Mouse (Mus musculus): ENCODE measurements around the gene Cdkn2a. TPM values are rescaled to one million over a fixed set of nuclear protein-coding genes. Genes with fewer than 3 reads are reported as not detected.

Cdkn2a gene
- polyA plus RNA-seq, 1 experiment from 2014 or later = not detected

DNA sequence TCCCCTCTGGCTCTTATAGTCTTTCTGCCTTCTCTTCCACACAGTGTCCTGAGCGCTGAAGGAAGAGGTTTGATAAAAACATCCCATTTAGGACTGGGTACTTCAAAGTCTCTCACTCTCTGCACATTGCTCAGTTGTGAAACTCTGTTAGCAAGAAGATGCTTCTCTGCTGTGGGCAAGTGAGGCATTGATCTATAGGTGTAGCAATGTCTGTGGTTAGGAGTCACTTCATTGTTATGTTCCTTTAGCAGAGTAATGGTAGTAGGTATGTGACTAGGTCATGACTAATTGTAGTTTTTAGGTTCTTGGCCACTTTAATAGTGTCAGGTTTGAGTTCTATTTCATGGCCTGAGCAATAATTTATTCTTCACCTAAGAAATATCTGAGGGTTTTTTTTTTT lies 7.7 kb upstream of the Cdkn2a start:
- Histone ChIP-seq H3K4me3 (replicated peaks; ENCODE audit: low read length) (no peak overlapping the region), H3K4me2 (replicated peaks) (no peak overlapping the region), H3K4me1 (replicated peaks; ENCODE audit: control insufficient read depth, insufficient read depth, low read length) (no peaks in the 10 kb centered on the region), H3K27ac (no peak overlapping the region), H3K9ac (no peak overlapping the region), H3K9me3 (ENCODE audit: control insufficient read depth, low read length) (no peaks in the 10 kb centered on the region), H3K27me3 (ENCODE audit: control insufficient read depth, insufficient read depth, low read length) (peaks cover 97% of the 10 kb centered on the region), H3K36me3 (replicated peaks; ENCODE audit: control insufficient read depth, insufficient read depth) (no peaks in the 10 kb centered on the region)
- no peak for ATAC-seq (ENCODE audit: low FRiP score)
- WGBS = 4% methylated on average over 1 of the region's 1 CpGs
- DNase-seq (ENCODE audit: low spot score) = no peak

DNA sequence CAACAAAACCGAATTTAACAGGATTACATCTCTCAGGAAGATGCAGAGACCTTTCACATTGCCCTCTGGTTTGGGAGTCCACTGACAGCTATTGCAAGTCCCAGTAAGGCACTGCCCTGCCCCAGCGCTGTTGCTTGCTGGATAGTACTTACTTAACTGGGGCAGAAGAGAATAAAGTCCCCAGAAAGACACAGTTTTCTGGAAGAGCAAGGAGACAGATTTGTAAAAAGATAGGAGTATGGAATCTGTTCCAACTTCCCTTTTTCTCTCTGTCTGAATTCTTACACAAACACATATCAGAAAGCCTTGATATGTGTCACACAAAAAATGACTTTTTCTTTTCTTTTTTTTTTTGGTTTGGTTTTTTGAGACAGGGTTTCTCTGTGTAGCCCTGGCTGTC lies 5.3 kb upstream of the Cdkn2a start:
- Histone ChIP-seq H3K27ac (no peak overlapping the region), H3K27me3 (ENCODE audit: control insufficient read depth, insufficient read depth, low read length) (peaks cover 97% of the 10 kb centered on the region), H3K36me3 (replicated peaks; ENCODE audit: control insufficient read depth, insufficient read depth) (no peaks in the 10 kb centered on the region), H3K4me3 (replicated peaks; ENCODE audit: low read length) (no peak overlapping the region), H3K4me1 (replicated peaks; ENCODE audit: control insufficient read depth, insufficient read depth, low read length) (no peaks in the 10 kb centered on the region), H3K4me2 (replicated peaks) (no peak overlapping the region), H3K9me3 (ENCODE audit: control insufficient read depth, low read length) (no peaks in the 10 kb centered on the region), H3K9ac (no peak overlapping the region)
- 0% methylated on average over 2 of the region's 2 CpGs for WGBS
- DNase-seq (ENCODE audit: low spot score) (no peak), ATAC-seq (ENCODE audit: low FRiP score) (no peak)

GRCm38 (mm10) chr4:89295441-89296220 lies 1.2 kb upstream of the Cdkn2a start:
- H3K4me2 ChIP-seq (replicated peaks) = peak overlapping the region; percentile 85
- DNase-seq (ENCODE audit: low spot score) (no peak), ATAC-seq (ENCODE audit: low FRiP score) (no peak; the same call in none of the 2 replicates)
- peak overlapping the region; percentile 52 for H3K4me3 ChIP-seq (replicated peaks; ENCODE audit: low read length)
- peaks cover 97% of the 10 kb centered on the region for H3K27me3 ChIP-seq (ENCODE audit: control insufficient read depth, insufficient read depth, low read length)
- 0 out of 2 replicates have a peak overlapping the region, but pooled peaks have one; percentile 42 for H3K9ac ChIP-seq
- 2% methylated on average over 31 of the region's 31 CpGs for WGBS
- H3K36me3 ChIP-seq (replicated peaks; ENCODE audit: control insufficient read depth, insufficient read depth) = no peaks in the 10 kb centered on the region
- H3K9me3 ChIP-seq (ENCODE audit: control insufficient read depth, low read length) = no peaks in the 10 kb centered on the region
- H3K4me1 ChIP-seq (replicated peaks; ENCODE audit: control insufficient read depth, insufficient read depth, low read length) = no peaks in the 10 kb centered on the region
- no peak overlapping the region for H3K27ac ChIP-seq

- Histone ChIP-seq H3K4me1 (replicated peaks; ENCODE audit: control insufficient read depth, insufficient read depth, low read length) (no peaks in the 10 kb centered on the region), H3K4me3 (replicated peaks; ENCODE audit: low read length) (peak overlapping the region; percentile 52), H3K9ac (no peak overlapping the region), H3K4me2 (replicated peaks) (peak overlapping the region; percentile 85), H3K36me3 (replicated peaks; ENCODE audit: control insufficient read depth, insufficient read depth) (no peaks in the 10 kb centered on the region), H3K27me3 (ENCODE audit: control insufficient read depth, insufficient read depth, low read length) (peaks cover 97% of the 10 kb centered on the region), H3K9me3 (ENCODE audit: control insufficient read depth, low read length) (no peaks in the 10 kb centered on the region), H3K27ac (no peak overlapping the region)
- under 1% methylated on average over 24 of the region's 26 CpGs for WGBS
- ATAC-seq (ENCODE audit: low FRiP score) = peak; percentile 41
- DNase-seq (ENCODE audit: low spot score) = no peak
Observed at GRCm38 (mm10) chr4:89294091-89294485, 365 bp downstream of the Cdkn2a start.

GRCm38 (mm10) chr4:89293516-89293915 lies 937 bp downstream of the Cdkn2a start:
- no peak for ATAC-seq (ENCODE audit: low FRiP score)
- no peaks in the 10 kb centered on the region for H3K4me1 ChIP-seq (replicated peaks; ENCODE audit: control insufficient read depth, insufficient read depth, low read length)
- H3K9ac ChIP-seq = no peak overlapping the region
- 5% methylated on average over 7 of the region's 7 CpGs for WGBS
- no peak for DNase-seq (ENCODE audit: low spot score)
- H3K9me3 ChIP-seq (ENCODE audit: control insufficient read depth, low read length) = no peaks in the 10 kb centered on the region
- H3K4me3 ChIP-seq (replicated peaks; ENCODE audit: low read length) = no peak overlapping the region
- H3K36me3 ChIP-seq (replicated peaks; ENCODE audit: control insufficient read depth, insufficient read depth) = no peaks in the 10 kb centered on the region
- H3K4me2 ChIP-seq (replicated peaks) = no peak overlapping the region
- no peak overlapping the region for H3K27ac ChIP-seq
- H3K27me3 ChIP-seq (ENCODE audit: control insufficient read depth, insufficient read depth, low read length) = peaks cover 100% of the 10 kb centered on the region

GRCm38 (mm10) chr4:89289028-89289427 lies 5.4 kb downstream of the Cdkn2a start:
- H3K4me1 ChIP-seq (replicated peaks; ENCODE audit: control insufficient read depth, insufficient read depth, low read length) = no peaks in the 10 kb centered on the region
- no peak overlapping the region for H3K4me2 ChIP-seq (replicated peaks)
- ATAC-seq (ENCODE audit: low FRiP score) (no peak), DNase-seq (ENCODE audit: low spot score) (no peak)
- no peaks in the 10 kb centered on the region for H3K36me3 ChIP-seq (replicated peaks; ENCODE audit: control insufficient read depth, insufficient read depth)
- peaks cover 92% of the 10 kb centered on the region for H3K27me3 ChIP-seq (ENCODE audit: control insufficient read depth, insufficient read depth, low read length)
- WGBS = 3% methylated on average over 4 of the region's 4 CpGs
- no peak overlapping the region for H3K27ac ChIP-seq
- no peak overlapping the region for H3K9ac ChIP-seq
- no peaks in the 10 kb centered on the region for H3K9me3 ChIP-seq (ENCODE audit: control insufficient read depth, low read length)
- no peak overlapping the region for H3K4me3 ChIP-seq (replicated peaks; ENCODE audit: low read length)

- no peak overlapping the region for H3K4me3 ChIP-seq (replicated peaks; ENCODE audit: low read length)
- peaks cover 91% of the 10 kb centered on the region for H3K27me3 ChIP-seq (ENCODE audit: control insufficient read depth, insufficient read depth, low read length)
- no peaks in the 10 kb centered on the region for H3K36me3 ChIP-seq (replicated peaks; ENCODE audit: control insufficient read depth, insufficient read depth)
- H3K9me3 ChIP-seq (ENCODE audit: control insufficient read depth, low read length) = no peaks in the 10 kb centered on the region
- WGBS = 3% methylated on average over 1 of the region's 1 CpGs
- no peak for DNase-seq (ENCODE audit: low spot score)
- ATAC-seq (ENCODE audit: low FRiP score) = no peak
- no peak overlapping the region for H3K4me2 ChIP-seq (replicated peaks)
- no peak overlapping the region for H3K27ac ChIP-seq
- H3K4me1 ChIP-seq (replicated peaks; ENCODE audit: control insufficient read depth, insufficient read depth, low read length) = no peaks in the 10 kb centered on the region
- no peak overlapping the region for H3K9ac ChIP-seq
Observed at GRCm38 (mm10) chr4:89286566-89286965, 7.9 kb downstream of the Cdkn2a start.

DNA sequence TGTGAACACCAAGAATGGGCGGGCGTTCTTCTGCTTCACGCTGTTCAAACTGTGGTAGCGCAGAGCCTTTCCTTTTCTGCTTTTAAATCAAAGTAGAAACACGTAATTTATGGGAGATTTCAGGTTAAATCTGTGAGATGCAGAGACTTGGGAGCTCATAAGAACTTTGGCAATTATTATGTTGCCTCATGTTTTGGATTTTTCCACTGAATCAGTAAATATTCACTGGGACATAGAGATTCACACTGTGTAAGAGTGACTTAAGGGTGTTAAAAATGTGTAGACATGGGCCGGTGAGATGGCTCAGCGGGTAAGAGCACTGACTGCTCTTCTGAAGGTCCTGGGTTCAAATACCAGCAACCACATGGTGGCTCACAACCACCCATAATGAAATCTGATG lies 8.8 kb downstream of the Cdkn2a start:
- DNase-seq (ENCODE audit: low spot score) = no peak
- no peaks in the 10 kb centered on the region for H3K36me3 ChIP-seq (replicated peaks; ENCODE audit: control insufficient read depth, insufficient read depth)
- no peaks in the 10 kb centered on the region for H3K9me3 ChIP-seq (ENCODE audit: control insufficient read depth, low read length)
- H3K4me1 ChIP-seq (replicated peaks; ENCODE audit: control insufficient read depth, insufficient read depth, low read length) = no peaks in the 10 kb centered on the region
- no peak overlapping the region for H3K4me3 ChIP-seq (replicated peaks; ENCODE audit: low read length)
- peaks cover 91% of the 10 kb centered on the region for H3K27me3 ChIP-seq (ENCODE audit: control insufficient read depth, insufficient read depth, low read length)
- whole genome bisulfite sequencing = 31% methylated on average over 7 of the region's 7 CpGs
- ATAC-seq (ENCODE audit: low FRiP score) = no peak
- H3K4me2 ChIP-seq (replicated peaks) = no peak overlapping the region
- no peak overlapping the region for H3K27ac ChIP-seq
- H3K9ac ChIP-seq = no peak overlapping the region

DNA sequence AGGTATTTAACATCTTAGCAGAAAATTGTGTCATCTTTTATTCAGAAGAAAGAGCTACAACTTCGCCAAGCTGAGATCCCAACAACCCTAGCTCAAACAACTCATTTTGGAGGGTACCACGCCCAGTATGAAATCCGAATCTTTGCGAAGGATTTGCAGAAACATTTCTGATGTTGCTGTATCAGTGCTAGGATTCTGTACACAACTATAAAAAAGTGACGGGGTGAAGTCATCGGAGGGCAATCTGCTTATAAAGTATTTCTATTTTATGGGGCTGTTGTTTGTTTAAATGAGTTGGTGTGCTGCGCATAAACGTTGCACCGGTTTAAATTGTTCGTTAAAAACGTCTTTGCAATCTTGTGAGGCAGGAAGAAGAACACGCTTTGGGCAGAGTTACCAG lies 11.8 kb downstream of the Cdkn2a start:
- Histone ChIP-seq H3K9me3 (ENCODE audit: control insufficient read depth, low read length) (no peaks in the 10 kb centered on the region), H3K9ac (no peak overlapping the region), H3K36me3 (replicated peaks; ENCODE audit: control insufficient read depth, insufficient read depth) (no peaks in the 10 kb centered on the region), H3K4me3 (replicated peaks; ENCODE audit: low read length) (no peak overlapping the region), H3K4me2 (replicated peaks) (no peak overlapping the region), H3K27ac (no peak overlapping the region), H3K27me3 (ENCODE audit: control insufficient read depth, insufficient read depth, low read length) (peaks cover 91% of the 10 kb centered on the region), H3K4me1 (replicated peaks; ENCODE audit: control insufficient read depth, insufficient read depth, low read length) (no peaks in the 10 kb centered on the region)
- under 1% methylated on average over 12 of the region's 12 CpGs for WGBS
- DNase-seq (ENCODE audit: low spot score) (no peak), ATAC-seq (ENCODE audit: low FRiP score) (no peak)

Measured in hindbrain, embryonic 14.5 days (tissue).